Mouse (Mus musculus): Measurements from ENCODE around the gene Cdadc1.

Cdadc1 gene

DNA sequence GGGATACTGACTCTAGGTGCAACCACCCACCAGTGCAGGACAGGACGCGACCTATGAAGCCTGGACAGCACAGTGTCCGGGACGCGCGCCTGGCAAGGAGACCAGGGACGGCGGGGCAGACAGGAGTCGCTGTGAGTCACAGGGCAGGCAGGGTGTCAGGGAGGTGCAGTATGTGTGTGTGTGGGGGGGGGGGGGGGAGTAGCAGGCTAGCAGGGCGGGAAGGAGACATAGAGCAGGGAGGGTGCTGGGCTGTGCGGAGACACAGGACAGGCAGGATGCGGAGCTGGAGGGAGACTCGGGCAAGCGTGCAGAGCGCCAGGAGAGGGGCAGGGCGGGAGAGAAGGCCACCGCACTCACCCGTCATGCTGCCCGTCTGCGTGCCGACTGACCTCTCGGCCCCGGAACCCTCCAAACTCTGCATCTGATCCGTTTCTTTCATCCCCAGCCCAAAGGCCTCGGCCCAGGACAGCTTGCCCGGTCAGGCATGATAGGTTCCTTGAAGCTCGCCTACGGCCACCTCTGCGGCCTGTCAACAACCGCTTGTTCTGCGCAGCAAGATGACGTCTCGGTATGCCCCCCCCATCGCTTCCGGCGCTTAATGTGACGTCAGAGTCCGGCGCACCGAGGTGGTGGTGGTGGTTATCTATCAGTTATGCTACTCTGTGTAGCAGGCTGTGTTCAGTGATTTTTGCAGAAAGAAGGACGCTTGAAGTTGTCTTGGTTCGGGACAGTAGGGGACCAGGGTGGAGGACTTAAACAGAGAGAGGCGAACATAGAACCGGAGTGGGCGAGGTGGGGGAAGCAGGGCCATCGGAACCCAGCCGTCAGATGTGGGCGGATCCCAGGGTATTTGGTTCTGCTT is at the start of gene Cdadc1:
TSS of gene Cdadc1 (minus strand) at position 562 of the 862 bp plus-strand sequence.
- no peaks in the 10 kb centered on the region for H3K27me3 ChIP-seq (ENCODE audit: insufficient read depth, low read length)
- TF ChIP-seq NANOG (IDR thresholded peaks at IDR 0.05; ENCODE audit: borderline replicate concordance, low read length) (no peak), POU5F1 (IDR thresholded peaks at IDR 0.05; ENCODE audit: borderline replicate concordance, low read length) (no peak), CTCF (conservative IDR thresholded peaks at IDR 0.05; ENCODE audit: low read length) (no peak)

DNA sequence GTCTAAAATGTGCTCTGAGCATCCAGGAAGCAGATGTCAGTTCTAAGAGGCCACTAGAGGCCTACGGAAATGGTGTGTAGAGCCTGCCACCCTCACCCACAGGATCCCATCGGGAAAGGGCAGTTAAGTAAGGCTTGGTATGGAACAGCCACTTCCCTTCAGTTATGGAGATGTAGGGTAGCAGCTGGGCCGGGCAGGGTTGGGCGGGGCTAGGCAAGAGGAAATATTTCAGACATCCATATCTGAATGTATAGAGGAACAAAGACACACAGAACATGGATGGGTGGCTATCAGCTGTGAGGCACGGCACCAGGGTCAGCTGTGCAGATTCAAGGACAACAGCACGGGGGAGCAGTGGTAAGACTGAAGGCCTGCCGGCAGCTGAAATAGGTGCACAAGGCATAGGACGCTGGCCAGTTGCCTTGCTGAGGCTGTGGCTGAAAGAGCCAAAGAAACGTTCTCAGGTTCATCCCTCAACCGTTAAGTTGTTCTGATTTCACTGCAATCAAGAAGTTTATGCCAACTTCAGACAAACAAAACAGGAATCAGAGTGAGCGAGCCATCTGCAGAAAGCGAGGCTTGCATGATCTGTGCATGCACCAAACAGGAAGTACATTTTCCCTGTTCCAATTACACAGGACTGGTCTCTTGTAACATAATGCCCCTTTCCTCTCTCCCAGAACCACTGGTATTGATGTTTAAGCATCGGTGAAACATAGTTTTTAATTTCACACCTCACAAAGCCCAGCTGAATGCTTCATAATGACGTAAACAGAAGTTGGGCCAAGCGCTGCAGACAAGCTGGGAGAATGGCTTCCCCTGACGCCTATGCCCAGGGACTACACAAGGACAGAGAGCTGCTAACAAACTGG is 49.3 kb upstream of the Cdadc1 start:
- no peaks in the 10 kb centered on the region for H3K9me3 ChIP-seq (ENCODE audit: low read length)

More for the DNA sequence above, at the start of gene Cdadc1:
- H3K36me3 ChIP-seq (ENCODE audit: insufficient read depth, low read length), result peaks cover 20% of the 10 kb centered on the region
- no peaks in the 10 kb centered on the region for H3K9me3 ChIP-seq (ENCODE audit: low read length)
- peaks cover 18% of the 10 kb centered on the region for H3K4me1 ChIP-seq (replicated peaks; ENCODE audit: low read depth, low read length)
- peak within 1 kb of the TSS; percentile 93 for H3K4me3 ChIP-seq (replicated peaks; ENCODE audit: low read length)

DNA sequence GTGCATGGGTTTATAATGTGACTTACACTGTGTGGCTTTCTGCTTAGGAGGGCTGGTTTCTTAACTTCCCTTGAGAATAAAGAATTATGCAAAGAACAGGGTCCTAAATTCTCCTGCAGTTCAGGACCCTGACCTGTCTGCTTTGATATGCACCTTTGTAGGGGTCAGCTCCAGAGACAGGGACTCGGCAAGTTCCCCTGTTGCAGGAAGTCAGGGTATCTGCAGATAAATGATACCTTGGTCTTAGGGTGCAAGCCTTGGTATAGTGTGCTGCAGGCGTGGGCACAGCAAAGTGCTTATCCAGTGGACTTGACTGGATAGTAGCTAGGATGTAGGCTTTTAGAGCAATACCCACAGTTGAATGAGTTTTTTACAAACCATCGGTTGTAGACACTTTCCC is 47.1 kb upstream of the Cdadc1 start:
- Histone ChIP-seq H3K36me3 (ENCODE audit: insufficient read depth, low read length) (no peaks in the 10 kb centered on the region), H3K4me3 (replicated peaks; ENCODE audit: low read length) (no peak overlapping the region), H3K4me1 (replicated peaks; ENCODE audit: low read depth, low read length) (peaks cover 31% of the 10 kb centered on the region), H3K9me3 (ENCODE audit: low read length) (no peaks in the 10 kb centered on the region), H3K27me3 (ENCODE audit: insufficient read depth, low read length) (peaks cover 18% of the 10 kb centered on the region)
- no peak for TF ChIP-seq NANOG (IDR thresholded peaks at IDR 0.05; ENCODE audit: borderline replicate concordance, low read length)
- TF ChIP-seq CTCF (conservative IDR thresholded peaks at IDR 0.05; ENCODE audit: low read length), result no peak
- TF ChIP-seq POU5F1 (IDR thresholded peaks at IDR 0.05; ENCODE audit: borderline replicate concordance, low read length), result no peak

More for the DNA sequence above, 49.3 kb upstream of the Cdadc1 start:
- TF ChIP-seq POU5F1 (IDR thresholded peaks at IDR 0.05; ENCODE audit: borderline replicate concordance, low read length), result no peak
- no peak for TF ChIP-seq CTCF (conservative IDR thresholded peaks at IDR 0.05; ENCODE audit: low read length)
- no peak for TF ChIP-seq NANOG (IDR thresholded peaks at IDR 0.05; ENCODE audit: borderline replicate concordance, low read length)
- H3K4me1 ChIP-seq (replicated peaks; ENCODE audit: low read depth, low read length), result peaks cover 32% of the 10 kb centered on the region
- no peaks in the 10 kb centered on the region for H3K36me3 ChIP-seq (ENCODE audit: insufficient read depth, low read length)
- no peak overlapping the region for H3K4me3 ChIP-seq (replicated peaks; ENCODE audit: low read length)
- H3K27me3 ChIP-seq (ENCODE audit: insufficient read depth, low read length), result peaks cover 18% of the 10 kb centered on the region

DNA sequence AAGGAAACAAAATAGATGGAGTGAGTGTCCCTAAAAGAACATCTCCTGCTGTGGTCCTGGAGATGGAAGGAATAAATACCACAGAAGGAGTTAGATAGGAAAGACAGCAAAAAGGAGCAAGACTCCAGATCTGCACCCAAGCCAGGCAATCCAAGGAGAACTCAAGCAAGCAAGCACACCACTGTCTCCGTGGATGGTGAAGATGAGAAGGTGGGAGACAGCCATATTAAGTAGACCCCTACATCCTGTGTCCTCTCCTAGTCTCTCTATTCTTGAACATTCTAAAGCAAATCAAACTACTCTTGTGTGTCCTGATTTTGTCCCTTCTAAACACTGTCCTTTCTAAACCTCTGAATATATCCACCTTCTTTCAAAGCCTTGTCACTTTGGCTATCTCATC is 46.4 kb upstream of the Cdadc1 start:
- H3K9me3 ChIP-seq (ENCODE audit: low read length), result no peaks in the 10 kb centered on the region
- H3K4me1 ChIP-seq (replicated peaks; ENCODE audit: low read depth, low read length), result peaks cover 24% of the 10 kb centered on the region
- H3K4me3 ChIP-seq (replicated peaks; ENCODE audit: low read length), result no peak overlapping the region
- TF ChIP-seq POU5F1 (IDR thresholded peaks at IDR 0.05; ENCODE audit: borderline replicate concordance, low read length) (no peak), NANOG (IDR thresholded peaks at IDR 0.05; ENCODE audit: borderline replicate concordance, low read length) (no peak), CTCF (conservative IDR thresholded peaks at IDR 0.05; ENCODE audit: low read length) (no peak)
- H3K27me3 ChIP-seq (ENCODE audit: insufficient read depth, low read length), result peaks cover 18% of the 10 kb centered on the region
- H3K36me3 ChIP-seq (ENCODE audit: insufficient read depth, low read length), result no peaks in the 10 kb centered on the region

DNA sequence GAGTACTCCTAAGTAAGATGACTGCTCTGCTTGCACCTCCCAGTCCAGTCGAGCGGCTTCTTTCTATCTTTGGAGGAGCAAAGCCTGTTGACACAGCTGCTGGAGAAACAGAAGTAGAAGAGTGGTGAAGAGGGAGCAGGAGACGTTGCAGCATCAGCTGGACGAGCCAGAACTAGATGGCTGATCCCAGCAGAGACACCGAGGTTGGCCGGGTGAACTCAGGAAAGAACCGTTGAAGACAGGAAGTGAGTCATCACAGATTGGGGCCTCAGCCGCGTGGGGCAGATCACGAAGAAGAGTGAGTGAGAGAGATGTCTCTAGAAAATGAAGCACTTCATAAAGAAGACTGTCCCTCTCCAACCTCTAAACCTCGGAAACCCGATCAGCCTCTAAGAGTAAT is 45.8 kb upstream of the Cdadc1 start:
- H3K9me3 ChIP-seq (ENCODE audit: low read length), result no peaks in the 10 kb centered on the region
- no peaks in the 10 kb centered on the region for H3K36me3 ChIP-seq (ENCODE audit: insufficient read depth, low read length)
- no peak overlapping the region for H3K4me3 ChIP-seq (replicated peaks; ENCODE audit: low read length)
- no peak for TF ChIP-seq POU5F1 (IDR thresholded peaks at IDR 0.05; ENCODE audit: borderline replicate concordance, low read length)
- H3K4me1 ChIP-seq (replicated peaks; ENCODE audit: low read depth, low read length), result peaks cover 18% of the 10 kb centered on the region
- H3K27me3 ChIP-seq (ENCODE audit: insufficient read depth, low read length), result peaks cover 18% of the 10 kb centered on the region

DNA sequence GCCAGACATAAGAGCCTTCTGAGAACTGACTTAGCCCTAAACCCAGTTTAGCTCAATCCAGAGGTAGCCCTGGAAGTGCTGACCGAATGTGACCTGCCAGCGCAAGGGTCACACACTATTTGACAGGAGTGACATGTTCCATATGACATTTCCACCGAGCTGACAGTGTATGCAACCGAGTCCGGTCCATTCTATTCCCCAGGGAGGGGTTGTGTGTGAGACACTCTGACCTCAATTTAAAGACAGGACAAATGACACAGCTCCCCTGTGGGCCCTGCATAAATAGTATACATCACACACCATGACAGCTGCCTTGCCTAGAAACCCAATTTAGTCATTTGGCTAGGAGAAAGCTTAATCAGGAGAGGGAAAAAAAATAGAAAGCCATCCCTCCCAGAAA is 44.1 kb upstream of the Cdadc1 start:
- H3K27me3 ChIP-seq (ENCODE audit: insufficient read depth, low read length), result peaks cover 18% of the 10 kb centered on the region
- H3K36me3 ChIP-seq (ENCODE audit: insufficient read depth, low read length), result no peaks in the 10 kb centered on the region
- peaks cover 6% of the 10 kb centered on the region for H3K4me1 ChIP-seq (replicated peaks; ENCODE audit: low read depth, low read length)
- no peak overlapping the region for H3K4me3 ChIP-seq (replicated peaks; ENCODE audit: low read length)
- no peaks in the 10 kb centered on the region for H3K9me3 ChIP-seq (ENCODE audit: low read length)
- no peak for TF ChIP-seq CTCF (conservative IDR thresholded peaks at IDR 0.05; ENCODE audit: low read length)
- TF ChIP-seq NANOG (IDR thresholded peaks at IDR 0.05; ENCODE audit: borderline replicate concordance, low read length), result no peak
- no peak for TF ChIP-seq POU5F1 (IDR thresholded peaks at IDR 0.05; ENCODE audit: borderline replicate concordance, low read length)

DNA sequence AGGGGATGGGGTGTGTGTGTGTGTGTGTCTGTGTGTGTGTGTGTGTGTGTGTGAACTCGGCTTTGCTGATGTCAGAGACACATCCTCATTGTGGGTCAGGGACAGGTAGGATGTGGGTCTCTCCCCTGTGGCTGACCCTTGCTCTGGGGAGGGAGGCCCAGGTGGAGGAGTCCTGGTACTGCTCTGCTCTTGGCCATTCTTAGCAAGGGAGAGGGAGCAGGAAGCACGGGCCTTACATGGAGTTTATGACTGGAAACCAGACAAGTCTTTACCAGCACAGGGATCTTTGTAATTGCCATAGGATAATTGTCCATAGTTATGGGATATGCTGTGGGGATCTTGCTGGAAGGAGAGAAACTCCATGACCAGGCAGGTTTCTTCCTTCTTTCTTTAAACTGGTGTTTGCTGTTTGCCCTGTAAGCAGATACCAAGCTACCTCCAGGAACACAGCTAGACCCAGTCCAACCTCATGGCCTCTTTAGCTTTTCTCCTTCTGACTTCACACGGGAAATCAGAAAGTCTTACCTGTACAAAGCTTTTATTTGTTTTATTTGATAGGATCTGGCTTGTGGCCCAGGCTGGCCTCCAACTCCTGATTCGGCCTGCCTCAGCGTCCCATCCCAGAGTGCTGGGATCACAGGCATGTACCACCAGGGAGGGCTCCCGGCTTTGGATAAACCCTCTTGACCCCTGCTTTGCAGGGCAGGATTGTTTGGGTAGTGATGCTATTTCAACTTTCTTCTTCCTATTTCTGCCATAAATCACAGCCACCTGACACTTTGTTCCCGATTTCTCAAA is 41.3 kb upstream of the Cdadc1 start:
- H3K4me1 ChIP-seq (replicated peaks; ENCODE audit: low read depth, low read length), result no peaks in the 10 kb centered on the region; the same call in 1 of the 2 replicates
- H3K27me3 ChIP-seq (ENCODE audit: insufficient read depth, low read length), result peaks cover 16% of the 10 kb centered on the region
- H3K4me3 ChIP-seq (replicated peaks; ENCODE audit: low read length), result no peak overlapping the region
- H3K36me3 ChIP-seq (ENCODE audit: insufficient read depth, low read length), result no peaks in the 10 kb centered on the region
- H3K9me3 ChIP-seq (ENCODE audit: low read length), result no peaks in the 10 kb centered on the region
- TF ChIP-seq NANOG (IDR thresholded peaks at IDR 0.05; ENCODE audit: borderline replicate concordance, low read length) (no peak), CTCF (conservative IDR thresholded peaks at IDR 0.05; ENCODE audit: low read length) (no peak), POU5F1 (IDR thresholded peaks at IDR 0.05; ENCODE audit: borderline replicate concordance, low read length) (no peak)

DNA sequence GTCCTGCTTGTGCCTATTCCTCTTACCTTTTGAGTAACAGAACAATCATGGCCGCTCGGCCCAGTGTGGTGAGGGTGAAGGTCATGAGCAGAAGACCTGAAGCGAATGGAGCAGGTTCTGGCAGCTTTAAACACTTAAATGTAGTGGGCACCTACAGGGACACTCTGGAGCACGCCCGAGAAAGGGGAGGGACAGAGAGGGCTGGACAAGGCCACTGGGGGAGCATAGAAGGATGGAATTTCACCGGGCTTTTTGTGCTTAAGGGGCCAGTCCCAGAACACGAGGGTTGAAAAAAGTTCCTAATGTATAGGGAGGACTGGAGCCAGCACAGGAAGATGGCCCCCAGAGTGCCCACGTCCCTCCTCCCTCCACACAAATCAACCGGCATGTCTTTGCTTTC is 36.2 kb upstream of the Cdadc1 start:
- TF ChIP-seq NANOG (IDR thresholded peaks at IDR 0.05; ENCODE audit: borderline replicate concordance, low read length), result no peak
- TF ChIP-seq CTCF (conservative IDR thresholded peaks at IDR 0.05; ENCODE audit: low read length), result no peak
- no peak for TF ChIP-seq POU5F1 (IDR thresholded peaks at IDR 0.05; ENCODE audit: borderline replicate concordance, low read length)
- Histone ChIP-seq H3K4me1 (replicated peaks; ENCODE audit: low read depth, low read length) (peaks cover 28% of the 10 kb centered on the region), H3K9me3 (ENCODE audit: low read length) (no peaks in the 10 kb centered on the region), H3K4me3 (replicated peaks; ENCODE audit: low read length) (no peak overlapping the region), H3K27me3 (ENCODE audit: insufficient read depth, low read length) (no peaks in the 10 kb centered on the region), H3K36me3 (ENCODE audit: insufficient read depth, low read length) (peaks cover 28% of the 10 kb centered on the region)
